Mouse (Mus musculus) urinary bladder, postnatal 14 days (tissue): ENCODE data around the gene Tmem174.

Experiments
- DNase-seq: peaks from one replicate; pipeline ENCODE4 v3.0.0; 2021; ENCODE audit warnings: low spot score

The Tmem174 gene

DNA sequence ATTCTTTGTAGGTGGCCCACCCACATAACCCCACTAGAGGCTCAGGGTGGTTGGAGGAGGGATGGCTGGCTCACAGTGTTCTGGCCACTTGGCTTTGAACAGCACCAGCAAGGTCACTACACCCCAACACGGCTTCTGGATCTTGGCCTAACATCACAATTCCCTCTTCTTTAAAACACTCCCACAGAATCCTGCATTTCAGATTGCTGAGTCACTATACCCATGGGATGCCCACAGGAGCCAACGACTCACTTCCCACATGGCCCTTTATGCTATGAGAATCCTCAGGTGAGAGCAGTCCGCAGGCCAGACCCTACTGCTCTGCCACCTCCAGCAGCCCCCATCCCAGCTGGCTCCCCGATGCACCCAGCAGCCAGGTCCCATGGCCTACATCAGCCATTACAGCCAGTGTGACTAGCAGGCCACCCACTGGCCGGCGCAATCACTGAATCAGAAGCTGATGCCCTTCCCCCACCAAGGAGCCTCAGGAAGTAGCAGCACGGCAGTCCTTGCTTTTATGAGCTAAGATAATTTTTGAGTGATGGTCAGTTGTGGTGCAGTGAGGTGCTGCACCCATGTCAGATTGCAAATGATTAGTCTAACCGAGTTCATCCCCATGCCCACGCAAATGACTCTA lies 4.8 kb downstream of the Tmem174 start:
- DNase-seq = no peak

GRCm38 (mm10) chr13:98631105-98631838 lies 5.9 kb downstream of the Tmem174 start:
- no peak for DNase-seq

GRCm38 (mm10) chr13:98626736-98627135 lies 10.5 kb downstream of the Tmem174 start:
- DNase-seq = no peak

DNA sequence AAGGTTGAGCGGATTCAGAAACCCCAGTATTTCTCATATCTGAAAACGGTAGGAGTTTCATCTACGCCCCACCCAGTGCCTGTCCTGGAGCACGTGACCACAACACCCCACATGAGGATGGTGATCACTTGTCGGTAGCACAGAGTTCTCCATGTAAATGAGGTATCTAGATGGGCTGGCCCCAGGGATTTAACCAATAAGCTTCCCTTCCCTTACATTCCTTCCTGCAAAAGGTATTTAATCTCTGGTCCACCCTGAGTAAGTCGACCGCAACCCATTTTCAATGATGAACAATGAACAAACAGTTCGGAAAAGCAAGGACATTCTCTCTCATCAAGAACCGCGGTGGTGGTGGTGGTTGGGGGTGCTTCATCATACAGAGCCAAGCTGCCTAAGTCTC lies 12.7 kb downstream of the Tmem174 start:
- no peak for DNase-seq

GRCm38 (mm10) chr13:98622881-98623549 lies 14.2 kb downstream of the Tmem174 start:
- no peak for DNase-seq

DNA sequence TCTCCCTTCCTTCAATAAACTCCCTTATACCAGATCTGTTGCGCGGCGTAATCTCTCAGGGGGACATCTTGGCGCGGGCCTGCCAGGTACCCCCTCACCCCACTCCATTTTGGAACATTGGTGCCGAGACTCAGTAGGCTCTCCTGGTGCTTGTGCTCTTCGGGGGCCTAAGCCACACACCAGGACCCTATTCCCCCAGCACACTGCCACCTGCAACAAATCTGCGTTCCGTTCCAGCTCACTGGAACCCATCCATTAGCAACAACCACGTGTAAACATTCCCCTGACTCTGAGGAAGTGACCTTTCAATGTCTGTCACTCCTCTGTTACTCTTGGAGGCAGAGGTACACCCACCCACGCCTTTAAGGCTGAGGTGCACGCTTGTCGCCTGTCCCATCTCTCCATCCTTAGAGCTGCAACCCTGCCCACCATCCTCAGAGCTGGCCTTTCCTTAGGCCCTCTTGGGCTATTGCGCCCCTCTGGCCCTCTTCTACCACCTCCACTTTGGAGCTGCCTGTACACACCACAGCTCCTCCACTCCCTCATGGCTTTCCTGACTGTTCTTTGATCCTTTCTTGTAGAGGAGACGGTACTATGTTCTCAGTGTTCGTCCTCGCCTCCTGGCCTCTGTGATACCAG lies 19.7 kb downstream of the Tmem174 start:
- DNase-seq = no peak

- DNase-seq = no peak
These were observed 29.2 kb downstream of the Tmem174 start for GRCm38 (mm10) chr13:98607885-98608477.

DNA sequence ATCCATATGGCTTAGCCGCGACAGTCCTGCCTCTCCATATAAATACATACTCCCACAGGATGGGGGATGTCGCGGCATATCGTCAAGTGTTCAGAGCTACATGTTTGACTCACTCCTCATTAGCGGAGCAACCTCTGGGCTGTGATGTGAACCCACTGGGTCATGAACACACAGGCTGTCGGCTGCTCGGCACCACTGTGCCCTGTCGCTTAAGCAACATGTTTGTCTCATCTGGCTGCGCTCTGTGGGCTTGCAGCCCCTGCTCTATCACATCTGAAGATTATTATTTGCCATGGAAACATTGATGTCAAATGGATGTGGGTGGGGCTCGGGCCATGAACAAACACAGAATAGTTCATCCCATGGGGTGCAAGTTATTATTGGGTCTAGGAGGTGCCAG lies 33.4 kb downstream of the Tmem174 start:
- no peak for DNase-seq

GRCm38 (mm10) chr13:98596746-98597145 lies 40.5 kb downstream of the Tmem174 start:
- no peak for DNase-seq

DNA sequence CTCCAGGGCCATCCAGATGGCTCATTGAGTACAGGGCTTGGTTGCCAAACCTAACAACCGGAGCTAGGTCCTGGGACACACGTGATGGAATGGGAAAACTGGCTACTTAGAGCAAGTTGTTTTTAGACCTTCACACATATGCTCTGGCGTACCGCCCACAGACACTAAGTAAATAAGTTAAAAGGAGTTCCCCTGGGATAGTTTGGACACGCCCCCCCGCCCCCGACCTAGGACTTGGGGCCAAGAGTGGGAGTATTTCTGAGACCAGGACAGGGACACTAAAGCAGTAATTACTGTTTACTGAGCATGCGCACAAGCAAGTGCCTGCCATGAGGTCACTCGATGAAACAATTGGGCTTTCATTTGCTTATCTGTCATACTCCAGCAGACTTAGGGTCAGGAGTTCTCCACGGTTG lies 42.5 kb downstream of the Tmem174 start:
- no peak for DNase-seq

GRCm38 (mm10) chr13:98593938-98594539 lies 43.2 kb downstream of the Tmem174 start:
- no peak for DNase-seq

DNA sequence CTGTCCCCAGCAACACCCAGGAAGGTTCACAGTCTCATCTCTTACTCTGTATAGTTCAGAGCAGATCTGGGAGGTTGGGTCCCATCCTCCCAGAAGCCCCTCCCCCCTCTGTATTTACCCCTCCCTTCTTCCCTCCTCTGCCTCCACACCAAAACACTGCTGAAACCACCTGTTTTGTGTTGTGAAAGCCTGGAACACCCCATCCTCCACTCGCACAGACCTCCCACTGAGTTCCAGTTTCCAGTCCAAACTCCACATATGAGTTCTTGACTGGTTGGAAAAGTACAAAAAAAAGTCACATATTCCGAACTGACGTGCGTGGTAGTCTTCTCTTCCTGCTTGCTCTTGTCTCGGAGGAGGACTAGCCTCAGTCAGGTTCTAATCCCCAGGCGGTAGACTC lies 45.8 kb downstream of the Tmem174 start:
- no peak for DNase-seq

- no peak for DNase-seq
These were observed 46.4 kb downstream of the Tmem174 start for GRCm38 (mm10) chr13:98590693-98591389.

DNA sequence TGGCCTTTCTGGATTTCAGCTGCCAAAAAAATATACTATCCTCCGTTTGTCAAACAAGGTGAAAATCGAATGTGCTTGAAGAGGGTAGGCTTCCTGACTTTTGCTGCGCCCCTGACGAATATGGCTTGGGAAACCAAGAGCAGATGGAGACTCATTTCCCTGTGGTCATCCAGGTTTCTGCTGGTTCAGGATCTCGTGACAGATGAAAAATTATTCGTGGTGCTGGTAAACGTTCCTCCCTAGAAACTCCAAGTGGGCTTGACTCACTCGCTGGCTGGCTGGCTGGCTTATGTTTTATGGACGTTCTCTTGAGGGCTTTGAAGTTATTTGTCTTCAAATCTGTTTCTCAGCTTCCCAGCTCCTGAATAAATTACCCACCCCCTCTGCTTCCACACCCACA lies 47.6 kb downstream of the Tmem174 start:
- no peak for DNase-seq

- peak; percentile 84 for DNase-seq
These were observed 48.2 kb downstream of the Tmem174 start for GRCm38 (mm10) chr13:98588951-98589501.

DNA sequence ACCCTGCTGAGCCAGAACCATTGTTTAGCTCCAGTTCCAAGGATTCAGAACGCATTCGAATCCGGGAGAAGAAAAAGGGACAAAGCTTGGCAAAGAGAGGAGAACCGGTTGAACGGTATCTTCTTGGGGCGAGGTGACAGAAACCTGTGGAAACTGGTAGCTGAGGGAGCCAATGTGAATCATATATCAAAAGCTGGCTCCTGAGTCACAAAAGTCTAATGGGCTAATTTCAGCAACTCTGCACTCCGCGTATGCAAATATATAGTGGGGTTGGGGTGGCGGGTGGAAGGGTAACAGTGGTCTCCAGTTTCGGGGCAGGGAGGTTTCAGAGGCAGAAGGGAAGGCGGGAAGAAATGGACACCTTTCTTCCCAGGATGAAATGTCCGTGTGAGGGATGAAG lies 48.7 kb downstream of the Tmem174 start:
- no peak for DNase-seq

DNA sequence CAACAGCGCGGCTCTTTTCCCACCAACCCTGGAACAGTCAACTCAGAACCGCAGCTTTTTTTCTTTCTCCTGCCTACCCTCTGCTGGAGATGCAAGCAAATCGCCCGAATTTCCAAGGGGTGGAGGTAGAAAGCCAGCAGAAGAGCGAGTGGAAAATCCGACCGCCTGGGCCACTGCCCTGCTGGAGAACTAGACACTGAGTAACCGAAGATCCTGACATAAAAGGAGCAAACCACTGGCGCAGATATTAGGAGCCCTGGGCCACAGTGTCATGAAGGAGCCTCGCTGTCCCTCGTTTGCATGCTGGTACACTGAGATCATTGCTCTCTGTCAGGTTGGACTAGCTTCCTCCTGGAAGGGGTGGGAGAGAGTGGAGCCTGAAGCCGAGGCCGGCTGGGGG lies 49.6 kb downstream of the Tmem174 start:
- no peak for DNase-seq

GRCm38 (mm10) chr13:98586817-98587575 lies 50.2 kb downstream of the Tmem174 start:
- no peak for DNase-seq
